Mouse (Mus musculus) neural tube, embryonic 11.5 days (tissue): ENCODE measurements at regions not wholly inside any gene's neighbourhood (a gene's known extent, or its start where the extent isn't known, plus 50 kb on each side); places are given as distances from the start of the nearest gene placed in this dataset.
A peak's percentile ranks its signal among the peaks of the same experiment; 100 is the strongest.

Experiments used
- ATAC-seq: fragments of 200-750 bp; cut with Nextera tagmentation; 2 replicates; pipeline ENCODE4 v1.8.0; 2017; ENCODE audit warnings: moderate number of reproducible peaks, mild to moderate bottlenecking, moderate TSS enrichment, moderate library complexity; ENCODE audit not compliant: insufficient read depth, low FRiP score, low TSS enrichment
- DNase-seq: peaks from one replicate; pipeline ENCODE4 v3.0.0-alpha.2; 2015; ENCODE audit warnings: low spot score
- H3K27ac ChIP-seq: fragments of 300-500 bp; sonication (generic); 2 replicates; pipeline ENCODE4 v1.5.1; 2014; ENCODE audit warnings: low read depth, mild to moderate bottlenecking, low read length
- H3K27me3 ChIP-seq: fragments of 300-500 bp; sonication (generic); 2 replicates; pipeline ENCODE4 v1.6.1; 2014; ENCODE audit warnings: mild to moderate bottlenecking, low read length, mixed read lengths; ENCODE audit not compliant: control insufficient read depth, insufficient read depth
- H3K36me3 ChIP-seq: fragments of 300-500 bp; sonication (generic); 2 replicates; pipeline ENCODE4 v1.6.1; 2014; ENCODE audit warnings: mild to moderate bottlenecking, low read length, moderate library complexity, mixed read lengths; ENCODE audit not compliant: control insufficient read depth, insufficient read depth
- H3K4me1 ChIP-seq: fragments of 300-500 bp; sonication (generic); 2 replicates; pipeline ENCODE4 v1.6.1; 2014; ENCODE audit warnings: low read length, mixed read lengths; ENCODE audit not compliant: control insufficient read depth, insufficient read depth
- H3K4me2 ChIP-seq: fragments of 300-500 bp; sonication (generic); 2 replicates; pipeline ENCODE4 v1.6.1; 2014; ENCODE audit warnings: low read depth, mild to moderate bottlenecking, moderate library complexity
- H3K4me3 ChIP-seq: fragments of 300-500 bp; sonication (generic); 2 replicates; pipeline ENCODE4 v1.5.1; 2014; ENCODE audit warnings: low read depth, low read length
- H3K9ac ChIP-seq: fragments of 300-500 bp; sonication (generic); 2 replicates; pipeline ENCODE4 v1.6.1; 2014; ENCODE audit warnings: mild to moderate bottlenecking, low read length
- H3K9me3 ChIP-seq: fragments of 300-500 bp; sonication (generic); 2 replicates; pipeline ENCODE4 v1.6.1; 2016; ENCODE audit warnings: low read length; ENCODE audit not compliant: control insufficient read depth
- WGBS: fragments of 180-500 bp; shearing (Covaris S2); extraction: QIAGEN DNeasy Blood & Tissue Kit; methylation state at CpG from one replicate; pipeline ENCODE4 v1.1.7; 2014; 5-methylcytosine and 5-hydroxymethylcytosine counted together

- Histone ChIP-seq H3K4me2 (no peak overlapping the region), H3K4me3 (no peak overlapping the region), H3K4me1 (no peaks in the 10 kb centered on the region), H3K36me3 (no peaks in the 10 kb centered on the region), H3K9me3 (no peaks in the 10 kb centered on the region), H3K27me3 (no peaks in the 10 kb centered on the region), H3K27ac (no peak overlapping the region), H3K9ac (no peak overlapping the region)
- no peak for ATAC-seq
- 86% methylated on average over 2 of the region's 2 CpGs for WGBS
- DNase-seq = no peak
Observed at GRCm38 (mm10) chr3:73339730-73340129, 282.1 kb upstream of the Slitrk3 start.

GRCm38 (mm10) chr3:73323214-73323613 is 265.6 kb upstream of the Slitrk3 start:
- WGBS = 84% methylated on average over 1 of the region's 1 CpGs
- ATAC-seq = no peak

More at GRCm38 (mm10) chr3:73323214-73323613, 265.6 kb upstream of the Slitrk3 start:
- Histone ChIP-seq H3K4me1 (no peaks in the 10 kb centered on the region), H3K4me3 (no peak overlapping the region), H3K9me3 (no peaks in the 10 kb centered on the region), H3K9ac (no peak overlapping the region), H3K27me3 (no peaks in the 10 kb centered on the region), H3K27ac (no peak overlapping the region), H3K4me2 (no peak overlapping the region), H3K36me3 (no peaks in the 10 kb centered on the region)
- peak; percentile 9 for DNase-seq
